Mouse (Mus musculus) spleen, adult 2 months (tissue): ENCODE results near the gene Gabrb3. TPM values are rescaled to one million over a fixed set of nuclear protein-coding genes. Genes with fewer than 3 reads are reported as not detected.

Experiments
- DNase-seq, 2 experiments: peaks; one replicate each; pipeline versions ENCODE4 v3.0.0 to v3.0.0-alpha.2; 2012 to 2021; ENCODE audit warnings: low spot score in 2 of 2, low read depth in 1 of 2
- H3K27ac ChIP-seq: fragments of 200-500 bp; 2 replicates; pipeline ENCODE4 v1.5.1; 2012; ENCODE audit warnings: low read length, inconsistent platforms; ENCODE audit not compliant: insufficient read depth
- H3K27me3 ChIP-seq: fragments of 200-500 bp; 2 replicates; pipeline ENCODE4 v1.6.1; 2012; ENCODE audit warnings: mild to moderate bottlenecking, moderate library complexity, low read length, inconsistent platforms; ENCODE audit not compliant: control insufficient read depth, insufficient read depth
- H3K36me3 ChIP-seq: fragments of 200-500 bp; 2 replicates; pipeline ENCODE4 v1.6.1; 2012; ENCODE audit warnings: mild to moderate bottlenecking, low read length, inconsistent platforms; ENCODE audit not compliant: control insufficient read depth, insufficient read depth
- H3K4me1 ChIP-seq: fragments of 200-500 bp; 2 replicates; pipeline ENCODE4 v1.6.1; 2011; ENCODE audit warnings: inconsistent platforms; ENCODE audit not compliant: control insufficient read depth, insufficient read depth, insufficient read length
- H3K4me3 ChIP-seq: fragments of 200-500 bp; 2 replicates; pipeline ENCODE4 v1.5.1; 2011; ENCODE audit warnings: mild to moderate bottlenecking, inconsistent platforms; ENCODE audit not compliant: insufficient read depth, insufficient read length; ENCODE audit errors: extremely low read depth
- CTCF ChIP-seq: fragments of 200-500 bp; IDR thresholded peaks from 2 replicates; pipeline ENCODE4 v1.5.1; 2011; ENCODE audit warnings: mild to moderate bottlenecking, inconsistent platforms; ENCODE audit not compliant: insufficient read depth, insufficient read length, insufficient replicate concordance; ENCODE audit errors: extremely low read depth
- POLR2A ChIP-seq: fragments of 200-500 bp; IDR thresholded peaks from 2 replicates; pipeline ENCODE4 v1.6.1; 2011; ENCODE audit warnings: low read depth, low read length, inconsistent platforms
- WGBS: fragments of 180-500 bp; shearing (Covaris S2); methylation state at CpG from one replicate; pipeline ENCODE4 v1.1.7; 2018; 5-methylcytosine and 5-hydroxymethylcytosine counted together
- polyA plus RNA-seq: library from polyadenylated mRNA; depleted of rRNA; stranded (reverse); fragments of >200 nt; gene quantifications from 2 replicates; pipeline ENCODE4 v1.2.3, GENCODE M21; 2012

The Gabrb3 gene
- polyA plus RNA-seq, 1 experiment: not detected

GRCm38 (mm10) chr7:57701046-57701445 is 281.6 kb downstream of the Gabrb3 start:
- H3K4me1 ChIP-seq: no peaks in the 10 kb centered on the region
- H3K27me3 ChIP-seq: no peaks in the 10 kb centered on the region
- TF ChIP-seq CTCF (no peak), POLR2A (no peak)
- H3K36me3 ChIP-seq: no peaks in the 10 kb centered on the region
- no peak overlapping the region for H3K27ac ChIP-seq
- no peak for DNase-seq
- no peak overlapping the region for H3K4me3 ChIP-seq

GRCm38 (mm10) chr7:57703580-57703979 is 284.1 kb downstream of the Gabrb3 start:
- no peaks in the 10 kb centered on the region for H3K36me3 ChIP-seq
- WGBS: 83% methylated on average over 1 of the region's 1 CpGs
- H3K4me3 ChIP-seq: no peak overlapping the region
- no peak for DNase-seq
- H3K4me1 ChIP-seq: no peaks in the 10 kb centered on the region
- TF ChIP-seq CTCF (no peak), POLR2A (no peak)
- H3K27ac ChIP-seq: no peak overlapping the region
- H3K27me3 ChIP-seq: no peaks in the 10 kb centered on the region

- Histone ChIP-seq H3K4me3 (no peak overlapping the region), H3K4me1 (no peaks in the 10 kb centered on the region), H3K27ac (no peak overlapping the region), H3K36me3 (no peaks in the 10 kb centered on the region), H3K27me3 (no peaks in the 10 kb centered on the region)
- DNase-seq: no peak
- WGBS: 84% methylated on average over 6 of the region's 6 CpGs
- no peak for TF ChIP-seq CTCF
- no peak for TF ChIP-seq POLR2A
Observed at GRCm38 (mm10) chr7:57706092-57706491, 286.6 kb downstream of the Gabrb3 start.

GRCm38 (mm10) chr7:57706976-57707740 is 287.7 kb downstream of the Gabrb3 start:
- no peak for DNase-seq
- no peak overlapping the region for H3K27ac ChIP-seq
- no peak overlapping the region for H3K4me3 ChIP-seq
- H3K27me3 ChIP-seq: no peaks in the 10 kb centered on the region
- WGBS: 80% methylated on average over 7 of the region's 7 CpGs
- H3K4me1 ChIP-seq: no peaks in the 10 kb centered on the region
- TF ChIP-seq POLR2A: no peak
- H3K36me3 ChIP-seq: no peaks in the 10 kb centered on the region

- TF ChIP-seq POLR2A (no peak), CTCF (no peak)
Observed at GRCm38 (mm10) chr7:57711709-57712108, 292.2 kb downstream of the Gabrb3 start.

GRCm38 (mm10) chr7:57746836-57747235 is 327.3 kb downstream of the Gabrb3 start:
- Histone ChIP-seq H3K36me3 (no peaks in the 10 kb centered on the region), H3K27me3 (no peaks in the 10 kb centered on the region), H3K4me3 (no peak overlapping the region), H3K4me1 (no peaks in the 10 kb centered on the region), H3K27ac (no peak overlapping the region)
- 78% methylated on average over 2 of the region's 2 CpGs for WGBS
- no peak for DNase-seq
- no peak for TF ChIP-seq POLR2A
- TF ChIP-seq CTCF: no peak

More at GRCm38 (mm10) chr7:57711709-57712108, 292.2 kb downstream of the Gabrb3 start:
- Histone ChIP-seq H3K4me3 (no peak overlapping the region), H3K27ac (no peak overlapping the region), H3K4me1 (no peaks in the 10 kb centered on the region), H3K27me3 (no peaks in the 10 kb centered on the region), H3K36me3 (no peaks in the 10 kb centered on the region)
- no peak for DNase-seq

- no peak for TF ChIP-seq POLR2A
- no peak for TF ChIP-seq CTCF
- Histone ChIP-seq H3K4me1 (no peaks in the 10 kb centered on the region), H3K27me3 (no peaks in the 10 kb centered on the region), H3K36me3 (no peaks in the 10 kb centered on the region), H3K4me3 (no peak overlapping the region), H3K27ac (no peak overlapping the region)
- DNase-seq: no peak
- WGBS: 84% methylated on average over 5 of the region's 5 CpGs
Observed at GRCm38 (mm10) chr7:57760466-57760865, 341.0 kb downstream of the Gabrb3 start.
